In genomic region chrX:136245521-136246071, GRCm38 (mm10) we compare ENCODE assay signal across 8 mouse cellular contexts. TPM values are rescaled to one million over a fixed set of nuclear protein-coding genes. Genes with fewer than 3 reads are reported as not detected.
DNase-seq lines count a peak whose midpoint lies in the region; ATAC-seq and TF ChIP-seq lines count a peak whose summit lies in the region.

No protein-coding gene starts in this region.

- H3K9me3 ChIP-seq in forebrain, embryonic 11.5 days (ENCODE audit: control insufficient read depth, low read length), result no peaks in the 10 kb centered on the region
- no peaks in the 10 kb centered on the region for H3K9me3 ChIP-seq in hindbrain, postnatal 0 days (ENCODE audit: low read length)
- no peaks in the 10 kb centered on the region for H3K9me3 ChIP-seq in liver, embryonic 13.5 days (replicated peaks)

- intact Hi-C loops in left cerebral cortex, adult 2 months (cut with DNase I), result no loop called here

- H3K27ac ChIP-seq in left cerebral cortex, adult 2 months, result peak overlapping the region; percentile 80
- 0 out of 2 replicates have a peak overlapping the region, but pooled peaks have one; percentile 13 for H3K27ac ChIP-seq in forebrain, embryonic 11.5 days (ENCODE audit: low read depth, low read length)
- H3K27ac ChIP-seq in hindbrain, postnatal 0 days, result peak overlapping the region; percentile 71
- H3K27ac ChIP-seq in liver, embryonic 13.5 days, result peak overlapping the region; percentile 64

- no peaks in the 10 kb centered on the region for H3K36me3 ChIP-seq in forebrain, embryonic 11.5 days (ENCODE audit: control insufficient read depth, insufficient read depth, low read length)
- H3K36me3 ChIP-seq in hindbrain, postnatal 0 days (ENCODE audit: insufficient read depth, low read length), result no peaks in the 10 kb centered on the region
- H3K36me3 ChIP-seq in liver, embryonic 13.5 days, result peaks cover 5% of the 10 kb centered on the region; the same call in 1 of the 2 replicates

- peak overlapping the region; percentile 74 for H3K9ac ChIP-seq in forebrain, embryonic 11.5 days (ENCODE audit: low read length)
- H3K9ac ChIP-seq in hindbrain, postnatal 0 days (replicated peaks; ENCODE audit: low read length), result peak overlapping the region; percentile 63
- peak overlapping the region; percentile 77 for H3K9ac ChIP-seq in liver, embryonic 13.5 days

- no peak for TF ChIP-seq POLR2A in brain, embryonic 14.5 days (IDR thresholded peaks at IDR 0.05; ENCODE audit: borderline replicate concordance, extremely low read depth, insufficient read depth, insufficient read length, poor library complexity, severe bottlenecking)

- no peak for TF ChIP-seq CTCF in left cerebral cortex, adult 2 months (IDR thresholded peaks at IDR 0.05)
- TF ChIP-seq CTCF in brain, embryonic 14.5 days (IDR thresholded peaks at IDR 0.05; ENCODE audit: borderline replicate concordance, extremely low read depth, insufficient read depth, insufficient read length), result no peak
- no peak for TF ChIP-seq CTCF in hindbrain, postnatal 0 days (IDR thresholded peaks at IDR 0.05; ENCODE audit: low read depth)

- DNase-seq in left cerebral cortex, adult 2 months (ENCODE audit: extremely low spot score in 1 of 2, low spot score in 2 of 2), result peak in 1 of 2 experiments; percentile 14
- DNase-seq in left cerebral cortex, adult 11 months (ENCODE audit: low spot score), result no peak
- peak; percentile 69 for DNase-seq in brain, embryonic 14.5 days (ENCODE audit: low read depth)
- peak; percentile 63 for DNase-seq in forebrain, embryonic 11.5 days (ENCODE audit: low spot score)
- peak; percentile 60 for DNase-seq in hindbrain, postnatal 0 days (ENCODE audit: low spot score)
- no peak for DNase-seq in liver, embryonic 13.5 days
- DNase-seq in naive thymus-derived CD4-positive, alpha-beta T cell, adult 2 months (ENCODE audit: low read depth), result peak; percentile 30
- DNase-seq in layer of hippocampus, adult 9-10 months (ENCODE audit: low spot score), result no peak

- WGBS in forebrain, embryonic 11.5 days, result 15% methylated on average over 12 of the region's 15 CpGs
- 26% methylated on average over 15 of the region's 15 CpGs for whole genome bisulfite sequencing in hindbrain, postnatal 0 days
- 22% methylated on average over 15 of the region's 15 CpGs for WGBS in liver, embryonic 13.5 days (ENCODE audit: insufficient replicate concordance)

- peak overlapping the region; percentile 62 for H3K4me3 ChIP-seq in left cerebral cortex, adult 2 months
- H3K4me3 ChIP-seq in forebrain, embryonic 11.5 days (ENCODE audit: low read depth, low read length), result peak overlapping the region; percentile 54
- H3K4me3 ChIP-seq in hindbrain, postnatal 0 days (ENCODE audit: low read length), result peak overlapping the region; percentile 52
- H3K4me3 ChIP-seq in liver, embryonic 13.5 days (replicated peaks), result peak overlapping the region; percentile 66

- H3K27me3 ChIP-seq in forebrain, embryonic 11.5 days (ENCODE audit: control insufficient read depth, insufficient read depth, low read length), result no peaks in the 10 kb centered on the region
- no peaks in the 10 kb centered on the region for H3K27me3 ChIP-seq in hindbrain, postnatal 0 days (ENCODE audit: insufficient read depth, low read length)
- no peaks in the 10 kb centered on the region for H3K27me3 ChIP-seq in liver, embryonic 13.5 days

- H3K4me2 ChIP-seq in forebrain, embryonic 11.5 days (ENCODE audit: low read depth, low read length, severe bottlenecking), result peak overlapping the region; percentile 51
- H3K4me2 ChIP-seq in hindbrain, postnatal 0 days (ENCODE audit: low read depth, low read length), result peak overlapping the region; percentile 55
- H3K4me2 ChIP-seq in liver, embryonic 13.5 days, result peak overlapping the region; percentile 74

- H3K4me1 ChIP-seq in forebrain, embryonic 11.5 days (replicated peaks; ENCODE audit: control insufficient read depth, insufficient read depth, low read length), result no peaks in the 10 kb centered on the region
- no peaks in the 10 kb centered on the region for H3K4me1 ChIP-seq in hindbrain, postnatal 0 days (ENCODE audit: insufficient read depth, low read length)
- H3K4me1 ChIP-seq in liver, embryonic 13.5 days (replicated peaks), result 0 out of 2 replicates have a peak, but pooled peaks cover 3% of the 10 kb centered on the region

- ATAC-seq in forebrain, embryonic 11.5 days (replicated peaks; ENCODE audit: low FRiP score), result peak; percentile 74
- peak; percentile 79 for ATAC-seq in hindbrain, postnatal 0 days
- peak; percentile 58 for ATAC-seq in liver, embryonic 13.5 days (ENCODE audit: low read depth)

RNA-seq across cellular contexts. Expression of gene Tceal9, which starts 0.7 kb away (rescaled TPM):
- total RNA-seq in left cerebral cortex, adult 2 months (2021), result 100 to 1,000 TPM; 124 to 129 TPM
- 194 and 222 TPM in 2 replicates for polyA plus RNA-seq in brain, embryonic 14.5 days (2012; rRNA removed)
- polyA plus RNA-seq in forebrain, embryonic 11.5 days (2014; fragmentation: Nextera tagmentation; extraction: Ambion mirVana), result 376 and 408 TPM in 2 replicates
- 89.2 and 100 TPM in 2 replicates for total RNA-seq in hindbrain, postnatal 0 days (2014; rRNA removed)
- polyA plus RNA-seq in hindbrain, postnatal 0 days (2015; fragmentation: Nextera tagmentation; extraction: Ambion mirVana), result 257 and 262 TPM in 2 replicates
- polyA plus RNA-seq in liver, embryonic 13.5 days (2015; fragmentation: Nextera tagmentation; extraction: Ambion mirVana), result 227 and 291 TPM in 2 replicates

RNA-seq across cellular contexts. Expression of gene Bex3, which starts 24.5 kb away (rescaled TPM):
- 100 to 1,000 TPM; 276 to 281 TPM for total RNA-seq in left cerebral cortex, adult 2 months (2021)
- 619 and 631 TPM in 2 replicates for polyA plus RNA-seq in brain, embryonic 14.5 days (2012; rRNA removed)
- 662 and 667 TPM in 2 replicates for polyA plus RNA-seq in forebrain, embryonic 11.5 days (2014; fragmentation: Nextera tagmentation; extraction: Ambion mirVana)
- total RNA-seq in hindbrain, postnatal 0 days (2014; rRNA removed), result 263 and 314 TPM in 2 replicates
- polyA plus RNA-seq in hindbrain, postnatal 0 days (2015; fragmentation: Nextera tagmentation; extraction: Ambion mirVana), result 900 and 904 TPM in 2 replicates
- polyA plus RNA-seq in liver, embryonic 13.5 days (2015; fragmentation: Nextera tagmentation; extraction: Ambion mirVana), result 238 and 269 TPM in 2 replicates

RNA-seq across cellular contexts. Expression of gene Bex1, which starts 30.3 kb away (rescaled TPM):
- 10 to 100 TPM; 86.5 to 89.7 TPM for total RNA-seq in left cerebral cortex, adult 2 months (2021)
- 157 and 187 TPM in 2 replicates for polyA plus RNA-seq in brain, embryonic 14.5 days (2012; rRNA removed)
- polyA plus RNA-seq in forebrain, embryonic 11.5 days (2014; fragmentation: Nextera tagmentation; extraction: Ambion mirVana), result 135 and 136 TPM in 2 replicates
- 38.9 and 58.8 TPM in 2 replicates for total RNA-seq in hindbrain, postnatal 0 days (2014; rRNA removed)
- 272 and 279 TPM in 2 replicates for polyA plus RNA-seq in hindbrain, postnatal 0 days (2015; fragmentation: Nextera tagmentation; extraction: Ambion mirVana)
- polyA plus RNA-seq in liver, embryonic 13.5 days (2015; fragmentation: Nextera tagmentation; extraction: Ambion mirVana), result 170 and 184 TPM in 2 replicates

RNA-seq across cellular contexts. Expression of gene Tceal7, which starts 31.0 kb away (rescaled TPM):
- total RNA-seq in left cerebral cortex, adult 2 months (2021), result 1 to 10 TPM; 2.2 to 2.9 TPM
- polyA plus RNA-seq in brain, embryonic 14.5 days (2012; rRNA removed), result 1.3 and 1.5 TPM in 2 replicates
- 1.1 and 1.2 TPM in 2 replicates for polyA plus RNA-seq in forebrain, embryonic 11.5 days (2014; fragmentation: Nextera tagmentation; extraction: Ambion mirVana)
- total RNA-seq in hindbrain, postnatal 0 days (2014; rRNA removed), result 0.86 and 2.4 TPM in 2 replicates
- 3.5 and 4.1 TPM in 2 replicates for polyA plus RNA-seq in hindbrain, postnatal 0 days (2015; fragmentation: Nextera tagmentation; extraction: Ambion mirVana)
- polyA plus RNA-seq in liver, embryonic 13.5 days (2015; fragmentation: Nextera tagmentation; extraction: Ambion mirVana), result 2.8 and 2.9 TPM in 2 replicates

RNA-seq across cellular contexts. Expression of gene Tceal5, which starts 41.9 kb away (rescaled TPM):
- 100 to 1,000 TPM in 1 of 2 experiments, 10 to 100 TPM in 1; 99.1 to 155 TPM for total RNA-seq in left cerebral cortex, adult 2 months (2021)
- 17.9 and 34.9 TPM in 2 replicates for polyA plus RNA-seq in brain, embryonic 14.5 days (2012; rRNA removed)
- 1.2 and 1.6 TPM in 2 replicates for polyA plus RNA-seq in forebrain, embryonic 11.5 days (2014; fragmentation: Nextera tagmentation; extraction: Ambion mirVana)
- total RNA-seq in hindbrain, postnatal 0 days (2014; rRNA removed), result 3.9 and 4.3 TPM in 2 replicates
- polyA plus RNA-seq in hindbrain, postnatal 0 days (2015; fragmentation: Nextera tagmentation; extraction: Ambion mirVana), result 45.2 and 45.8 TPM in 2 replicates
- polyA plus RNA-seq in liver, embryonic 13.5 days (2015; fragmentation: Nextera tagmentation; extraction: Ambion mirVana), result 6.2 and 6.4 TPM in 2 replicates

Comparison
In these comparisons a context has a peak if more than half of its experiments do, and no peak if none do; other contexts are left out.
1. DNase-seq: peak in brain, embryonic 14.5 days (single experiment), forebrain, embryonic 11.5 days (single experiment), hindbrain, postnatal 0 days (single experiment) and naive thymus-derived CD4-positive, alpha-beta T cell, adult 2 months (single experiment); none in left cerebral cortex, adult 11 months (single experiment), liver, embryonic 13.5 days (single experiment) and layer of hippocampus, adult 9-10 months (single experiment).
2. H3K27ac ChIP-seq: peak in every context shown above with its lines; median percentile 80 in left cerebral cortex, adult 2 months; 71 in hindbrain, postnatal 0 days; 64 in liver, embryonic 13.5 days; 13 in forebrain, embryonic 11.5 days.
3. Peak in every context shown above with its lines, with median percentiles within 50 percentile points of each other: H3K4me3 ChIP-seq, ATAC-seq, H3K4me2 ChIP-seq and H3K9ac ChIP-seq.